Mouse (Mus musculus) midbrain, postnatal 0 days (tissue): ENCODE data around the gene Zfp872. TPM values are rescaled to one million over a fixed set of nuclear protein-coding genes. Genes with fewer than 3 reads are reported as not detected.

Experiments
- ATAC-seq: fragments of 200-750 bp; cut with Nextera tagmentation; 2 replicates; pipeline ENCODE4 v1.8.0; 2017; ENCODE audit warnings: moderate number of reproducible peaks, mild to moderate bottlenecking, moderate TSS enrichment, moderate library complexity; ENCODE audit not compliant: low FRiP score
- DNase-seq: peaks from one replicate; pipeline ENCODE4 v3.0.0-alpha.2; 2015; ENCODE audit warnings: low spot score
- H3K27ac ChIP-seq: fragments of 300-500 bp; sonication (generic); 2 replicates; pipeline ENCODE4 v1.5.1; 2014; ENCODE audit warnings: low read depth, mild to moderate bottlenecking, low read length, mixed read lengths
- H3K27me3 ChIP-seq: fragments of 300-500 bp; sonication (generic); 2 replicates; pipeline ENCODE4 v1.6.1; 2014; ENCODE audit warnings: low read length, control low read depth, mixed read lengths; ENCODE audit not compliant: insufficient read depth
- H3K36me3 ChIP-seq: fragments of 300-500 bp; sonication (generic); 2 replicates; pipeline ENCODE4 v1.6.1; 2014; ENCODE audit warnings: low read length, control low read depth, mixed read lengths; ENCODE audit not compliant: insufficient read depth
- H3K4me1 ChIP-seq: fragments of 300-500 bp; sonication (generic); 2 replicates; pipeline ENCODE4 v1.6.1; 2014; ENCODE audit warnings: mild to moderate bottlenecking, control low read depth, antibody characterized with exemption, low read length, mixed read lengths; ENCODE audit not compliant: insufficient read depth
- H3K4me2 ChIP-seq: fragments of 300-500 bp; sonication (generic); 2 replicates; pipeline ENCODE4 v1.6.1; 2014; ENCODE audit warnings: low read depth, mild to moderate bottlenecking, low read length, mixed read lengths; ENCODE audit not compliant: poor library complexity, severe bottlenecking
- H3K4me3 ChIP-seq: fragments of 300-500 bp; sonication (generic); 2 replicates; pipeline ENCODE4 v1.5.1; 2014; ENCODE audit warnings: low read depth, mild to moderate bottlenecking, low read length, moderate library complexity
- H3K9ac ChIP-seq: fragments of 300-500 bp; sonication (generic); replicated peaks from 2 replicates; pipeline ENCODE4 v1.6.1; 2014; ENCODE audit warnings: mild to moderate bottlenecking, low read length, moderate library complexity, mixed read lengths; ENCODE audit not compliant: poor library complexity, severe bottlenecking
- H3K9me3 ChIP-seq: fragments of 300-500 bp; sonication (generic); 2 replicates; pipeline ENCODE4 v1.6.1; 2016; ENCODE audit warnings: low read length, control low read depth
- CTCF ChIP-seq: IDR thresholded peaks from 2 replicates; pipeline ENCODE4 v1.5.1; 2016; ENCODE audit warnings: antibody characterized with exemption, mild to moderate bottlenecking
- WGBS: fragments of 180-500 bp; shearing (Covaris S2); extraction: QIAGEN DNeasy Blood & Tissue Kit; methylation state at CpG from one replicate; pipeline ENCODE4 v1.1.7; 2014; 5-methylcytosine and 5-hydroxymethylcytosine counted together
- polyA plus RNA-seq: library from polyadenylated mRNA; unstranded; fragments of >200 nt; fragmentation: Nextera tagmentation; extraction: Ambion mirVana; gene quantifications from 2 replicates; pipeline ENCODE4 v1.2.1, GENCODE M21; 2015
- total RNA-seq: library from RNA; depleted of rRNA; stranded (reverse); fragments of >200 nt; gene quantifications from 2 replicates; pipeline ENCODE4 v1.2.3, GENCODE M21; 2014

Zfp872 gene
- total and polyA plus RNA-seq, 2 experiments from 2014 or later = 0.22 to 0.31 TPM

- WGBS = 78% methylated on average over 2 of the region's 2 CpGs
- no peaks in the 10 kb centered on the region for H3K27me3 ChIP-seq
Measured at GRCm38 (mm10) chr9:22213785-22214194, 25.9 kb downstream of the Zfp872 start.

GRCm38 (mm10) chr9:22214549-22214948, 26.7 kb downstream of the Zfp872 start:
- Histone ChIP-seq H3K4me1 (no peaks in the 10 kb centered on the region), H3K27me3 (no peaks in the 10 kb centered on the region), H3K4me2 (no peak overlapping the region), H3K9me3 (no peaks in the 10 kb centered on the region), H3K4me3 (no peak overlapping the region), H3K36me3 (no peaks in the 10 kb centered on the region), H3K27ac (no peak overlapping the region), H3K9ac (no peak overlapping the region)
- TF ChIP-seq CTCF = no peak
- DNase-seq = no peak
- no peak for ATAC-seq
- 95% methylated on average over 2 of the region's 2 CpGs for WGBS

More at GRCm38 (mm10) chr9:22213785-22214194, 25.9 kb downstream of the Zfp872 start:
- no peak overlapping the region for H3K9ac ChIP-seq
- no peak overlapping the region for H3K4me2 ChIP-seq
- H3K4me1 ChIP-seq = no peaks in the 10 kb centered on the region
- no peak for TF ChIP-seq CTCF
- no peaks in the 10 kb centered on the region for H3K9me3 ChIP-seq
- no peak overlapping the region for H3K4me3 ChIP-seq
- DNase-seq (no peak), ATAC-seq (no peak)
- no peak overlapping the region for H3K27ac ChIP-seq
- no peaks in the 10 kb centered on the region for H3K36me3 ChIP-seq

GRCm38 (mm10) chr9:22216705-22217104, 28.8 kb downstream of the Zfp872 start:
- no peak overlapping the region for H3K27ac ChIP-seq
- no peak overlapping the region for H3K4me3 ChIP-seq
- ATAC-seq (no peak), DNase-seq (no peak)
- H3K4me1 ChIP-seq = no peaks in the 10 kb centered on the region
- TF ChIP-seq CTCF = no peak
- H3K9me3 ChIP-seq = no peaks in the 10 kb centered on the region
- 51% methylated on average over 3 of the region's 3 CpGs for WGBS
- H3K36me3 ChIP-seq = no peaks in the 10 kb centered on the region
- H3K4me2 ChIP-seq = no peak overlapping the region
- H3K9ac ChIP-seq = no peak overlapping the region
- H3K27me3 ChIP-seq = no peaks in the 10 kb centered on the region

- Histone ChIP-seq H3K9me3 (no peaks in the 10 kb centered on the region), H3K27me3 (no peaks in the 10 kb centered on the region), H3K4me1 (no peaks in the 10 kb centered on the region), H3K27ac (no peak overlapping the region), H3K36me3 (no peaks in the 10 kb centered on the region), H3K4me2 (no peak overlapping the region), H3K9ac (no peak overlapping the region), H3K4me3 (no peak overlapping the region)
- WGBS = 52% methylated on average over 7 of the region's 8 CpGs
- no peak for TF ChIP-seq CTCF
- ATAC-seq = no peak
- no peak for DNase-seq
Measured at GRCm38 (mm10) chr9:22217858-22218493, 30.1 kb downstream of the Zfp872 start.

- TF ChIP-seq CTCF = no peak
- no peak for ATAC-seq
- 94% methylated on average over 4 of the region's 4 CpGs for WGBS
- no peaks in the 10 kb centered on the region for H3K36me3 ChIP-seq
- no peaks in the 10 kb centered on the region for H3K4me1 ChIP-seq
- H3K27ac ChIP-seq = no peak overlapping the region
- no peak overlapping the region for H3K9ac ChIP-seq
- no peak overlapping the region for H3K4me2 ChIP-seq
- no peak overlapping the region for H3K4me3 ChIP-seq
- no peak for DNase-seq
- no peaks in the 10 kb centered on the region for H3K9me3 ChIP-seq
- no peaks in the 10 kb centered on the region for H3K27me3 ChIP-seq
Measured at GRCm38 (mm10) chr9:22224066-22224465, 36.2 kb downstream of the Zfp872 start.

GRCm38 (mm10) chr9:22224536-22225503, 36.9 kb downstream of the Zfp872 start:
- DNase-seq = peak; percentile 70
- Histone ChIP-seq H3K27me3 (no peaks in the 10 kb centered on the region), H3K9ac (0 out of 2 replicates have a peak overlapping the region, but pooled peaks have one; percentile 72), H3K27ac (peak overlapping the region; percentile 81; the same call in 1 of the 2 replicates), H3K9me3 (no peaks in the 10 kb centered on the region), H3K4me1 (no peaks in the 10 kb centered on the region), H3K4me2 (peak overlapping the region; percentile 72), H3K4me3 (peak overlapping the region; percentile 73), H3K36me3 (no peaks in the 10 kb centered on the region)
- 23% methylated on average over 17 of the region's 17 CpGs for WGBS
- ATAC-seq = peak; percentile 36
- TF ChIP-seq CTCF = peak; percentile 55
